Mouse (Mus musculus) granulocyte monocyte progenitor cell, adult 5-6 weeks (primary cell): ENCODE data around the gene Pth2r. TPM values are rescaled to one million over a fixed set of nuclear protein-coding genes. Genes with fewer than 3 reads are reported as not detected.
A peak's percentile ranks its signal among the peaks of the same experiment; 100 is the strongest.

ENCODE experiments used
- ATAC-seq: replicated peaks from 2 replicates; pipeline ENCODE4 v1.8.0; 2016; ENCODE audit warnings: mild to moderate bottlenecking, moderate TSS enrichment, inconsistent platforms; ENCODE audit not compliant: poor library complexity, severe bottlenecking
- total RNA-seq, 2 experiments: library from RNA; stranded (forward) in 1 of 2; stranded (reverse) in 1 of 2; fragments of 200-712, 200-1000 nt in 1 of 2; fragments of >200 nt in 1 of 2; fragmentation: Nextera tagmentation in 1 of 2; gene quantifications; 2 replicates each; pipeline ENCODE4 v1.2.3; 2014 to 2017

The Pth2r gene
- not detected in 2 replicates for total RNA-seq (2014; fragmentation: Nextera tagmentation)
- not detected in 2 replicates for total RNA-seq (2017)

DNA sequence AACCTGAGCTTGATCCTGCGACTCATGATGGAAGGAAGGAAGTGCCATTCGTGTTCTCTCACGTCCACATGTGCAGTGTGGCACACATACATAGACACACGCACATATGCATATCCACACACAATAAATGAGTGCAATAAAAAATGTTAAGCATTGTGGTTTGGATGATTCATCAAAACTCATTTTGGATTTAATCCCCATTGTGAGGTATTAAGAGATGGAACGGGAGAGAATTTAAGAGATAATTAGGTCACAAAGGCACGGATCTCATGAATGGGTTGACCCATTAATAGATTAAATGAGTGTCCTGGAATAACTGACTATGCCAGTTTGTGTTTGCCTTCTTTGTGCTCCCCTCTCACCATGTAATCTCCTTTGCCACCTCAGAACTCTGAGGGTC is at the start of gene Pth2r:
Gene Pth2r, plus strand, starts transcription at position 301 of the 400 bp plus-strand sequence.
- ATAC-seq, result no peak

DNA sequence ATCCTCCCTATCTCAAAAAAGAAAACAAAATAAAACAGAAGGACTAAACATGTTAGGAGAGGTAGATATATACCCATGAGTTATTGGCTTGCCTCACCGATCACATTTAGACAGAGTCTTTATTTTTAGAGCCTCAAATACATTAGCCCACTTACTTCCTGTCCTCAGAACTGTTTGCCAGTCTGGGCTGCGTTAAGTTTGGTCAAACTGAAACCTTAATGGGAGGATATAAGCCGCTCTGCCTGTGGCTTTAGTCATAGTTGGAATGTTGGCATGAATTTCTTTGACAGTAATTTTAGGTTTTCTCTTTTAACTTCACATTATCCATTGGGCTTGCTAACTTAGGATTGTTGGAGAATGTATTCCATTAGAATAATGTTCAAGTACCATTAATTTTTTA is 44.1 kb upstream of the Pth2r start:
- no peak for ATAC-seq

DNA sequence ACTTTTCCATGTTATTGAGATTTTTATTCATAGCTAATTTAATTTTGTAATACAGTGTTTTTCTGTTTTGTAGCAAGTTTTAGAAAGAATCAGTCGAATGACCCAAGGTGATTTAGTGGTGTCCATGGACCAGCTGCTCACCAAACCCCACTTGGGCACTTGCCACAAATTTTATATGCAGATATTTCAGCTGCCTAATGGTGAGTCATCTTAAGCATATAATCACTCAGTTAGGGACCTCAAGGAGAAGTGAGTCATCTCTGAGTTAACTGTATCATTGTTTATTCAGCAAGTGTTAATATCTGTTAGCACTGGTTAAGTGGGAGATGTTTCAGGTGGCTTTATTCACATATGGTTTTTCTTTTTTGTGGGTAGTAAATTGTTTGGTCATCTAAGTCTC is 36.2 kb upstream of the Pth2r start:
- ATAC-seq, result no peak

DNA sequence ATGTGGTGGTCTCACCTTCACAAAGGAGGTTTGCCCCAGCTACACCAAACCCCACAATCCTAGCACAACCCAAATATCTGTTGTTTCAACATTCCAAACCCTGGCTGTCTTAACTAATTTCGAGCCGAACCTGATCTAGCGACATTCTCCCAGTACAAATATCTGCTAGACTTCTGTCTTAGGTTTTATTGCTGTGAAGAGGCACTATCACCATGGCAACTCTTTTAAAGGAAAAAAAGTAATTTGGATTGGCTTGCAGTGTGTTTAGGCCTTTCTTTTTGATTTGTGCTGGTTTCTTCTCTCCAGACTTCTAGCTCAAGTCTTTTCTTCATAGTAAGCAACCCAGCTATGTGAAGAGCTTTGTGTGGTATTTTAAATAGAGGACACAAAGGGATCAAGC is 1.4 kb upstream of the Pth2r start:
- no peak for ATAC-seq

DNA sequence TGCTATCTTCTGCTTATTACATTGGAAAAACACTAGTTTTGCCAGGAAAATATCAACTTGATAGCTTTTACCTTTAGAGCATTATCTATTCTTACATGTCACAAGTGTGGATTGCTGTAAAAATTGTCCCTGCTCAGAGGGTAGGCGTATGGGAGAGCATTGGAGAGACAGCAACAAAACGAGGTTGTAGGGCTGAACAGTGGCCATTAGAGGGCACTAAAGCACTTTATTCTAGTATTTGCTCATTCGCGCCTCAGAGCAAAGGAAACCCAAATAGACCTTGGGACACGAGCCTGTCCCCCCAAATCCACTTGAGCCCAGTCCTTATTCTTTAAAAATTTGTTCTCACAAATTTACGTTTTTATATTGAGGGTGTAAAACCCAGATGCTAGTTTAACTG is 910 bp downstream of the Pth2r start:
- peak; percentile 89 for ATAC-seq

DNA sequence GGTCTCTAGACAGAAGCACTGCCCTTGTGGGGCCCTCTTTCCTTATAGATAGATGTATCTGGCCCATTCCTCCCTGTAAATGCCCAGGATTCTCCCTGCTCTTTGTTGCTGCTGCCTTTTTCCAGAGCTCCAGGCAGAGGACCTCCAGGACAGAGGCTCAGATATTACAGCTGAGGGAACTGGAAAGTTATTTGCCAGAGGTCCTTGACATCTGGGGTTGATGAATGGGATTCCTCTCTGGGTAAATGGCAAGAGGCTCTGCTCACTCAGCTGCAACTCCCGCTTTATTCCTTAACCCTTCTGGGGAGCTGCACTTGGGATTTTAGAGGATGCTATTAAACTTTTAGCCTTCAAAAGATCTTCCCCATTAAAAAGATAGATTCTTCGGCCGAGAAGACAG is 26.6 kb downstream of the Pth2r start:
- ATAC-seq, result no peak

DNA sequence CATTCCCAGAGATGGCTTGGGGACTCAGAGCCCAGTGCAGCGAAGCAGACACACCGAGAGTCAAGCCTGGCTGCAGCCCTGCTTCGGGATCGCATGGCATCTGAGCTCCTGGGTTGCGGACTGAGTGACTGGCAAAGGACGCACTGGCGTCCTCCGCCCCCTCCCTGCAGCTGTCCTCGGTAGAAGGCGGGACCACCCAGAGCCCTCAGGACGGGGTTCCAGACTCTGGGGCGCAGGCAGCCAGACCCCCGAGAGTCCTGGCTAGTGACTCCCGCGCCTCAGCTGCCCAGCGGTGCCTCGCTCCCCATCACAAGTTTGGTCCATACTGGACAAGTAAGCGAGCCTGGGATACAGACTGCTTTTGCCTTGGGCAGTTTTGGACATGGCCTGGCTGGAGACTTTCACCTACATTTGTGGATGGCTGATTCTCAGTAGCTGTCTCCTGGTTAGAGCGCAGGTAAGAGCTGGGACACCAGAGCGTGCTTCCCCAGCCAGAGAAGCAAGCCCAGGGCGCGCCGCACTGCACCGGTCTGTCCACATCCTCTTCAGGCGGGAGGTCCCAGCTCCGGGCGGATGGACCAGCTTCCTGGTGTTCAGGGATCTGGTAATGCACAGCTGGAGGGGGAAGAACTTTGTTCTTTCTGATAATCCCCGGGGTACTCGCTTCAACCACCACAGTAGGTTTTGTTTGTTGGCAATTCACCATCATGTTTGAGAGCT is 29.5 kb downstream of the Pth2r start:
- peak; percentile 27; the same call in 1 of the 2 replicates for ATAC-seq

DNA sequence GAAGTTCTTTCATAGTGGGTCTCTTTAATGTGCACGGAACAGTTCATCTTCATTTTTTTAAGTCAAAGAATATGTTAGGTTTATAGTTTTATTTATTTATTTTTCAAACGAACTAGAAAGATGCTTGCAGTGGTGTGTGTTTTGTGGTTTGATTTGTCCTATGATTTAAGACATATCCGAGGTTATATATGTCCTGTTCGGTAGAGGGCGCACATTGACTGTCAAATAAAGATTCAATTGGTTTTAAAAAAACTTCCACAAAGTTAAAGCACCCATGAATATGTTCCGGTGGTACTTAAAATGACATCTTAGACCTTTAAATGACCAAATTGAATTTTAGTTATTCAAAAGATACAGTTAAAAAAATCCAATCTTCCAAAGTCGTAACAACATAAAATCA is 30.3 kb downstream of the Pth2r start:
- ATAC-seq, result no peak

DNA sequence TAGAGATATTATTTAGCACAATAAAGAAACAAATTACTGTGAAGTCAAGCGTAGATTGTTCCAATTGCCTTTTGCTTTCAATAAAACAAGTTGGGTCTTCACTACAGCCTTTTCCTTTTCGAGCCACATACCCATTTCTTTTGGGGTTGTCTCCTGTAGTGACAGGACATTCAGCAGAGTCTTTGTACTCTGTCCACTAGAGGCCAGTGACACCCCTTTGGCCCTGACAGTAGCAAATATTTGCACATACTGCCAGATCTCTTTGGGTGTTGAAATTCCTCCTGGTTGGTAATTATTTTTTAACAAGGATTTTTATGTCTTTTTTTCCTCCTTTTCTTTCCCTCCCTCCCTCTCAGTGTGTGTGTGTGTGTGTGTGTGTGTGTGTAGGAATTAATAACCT is 31.0 kb downstream of the Pth2r start:
- ATAC-seq, result no peak

DNA sequence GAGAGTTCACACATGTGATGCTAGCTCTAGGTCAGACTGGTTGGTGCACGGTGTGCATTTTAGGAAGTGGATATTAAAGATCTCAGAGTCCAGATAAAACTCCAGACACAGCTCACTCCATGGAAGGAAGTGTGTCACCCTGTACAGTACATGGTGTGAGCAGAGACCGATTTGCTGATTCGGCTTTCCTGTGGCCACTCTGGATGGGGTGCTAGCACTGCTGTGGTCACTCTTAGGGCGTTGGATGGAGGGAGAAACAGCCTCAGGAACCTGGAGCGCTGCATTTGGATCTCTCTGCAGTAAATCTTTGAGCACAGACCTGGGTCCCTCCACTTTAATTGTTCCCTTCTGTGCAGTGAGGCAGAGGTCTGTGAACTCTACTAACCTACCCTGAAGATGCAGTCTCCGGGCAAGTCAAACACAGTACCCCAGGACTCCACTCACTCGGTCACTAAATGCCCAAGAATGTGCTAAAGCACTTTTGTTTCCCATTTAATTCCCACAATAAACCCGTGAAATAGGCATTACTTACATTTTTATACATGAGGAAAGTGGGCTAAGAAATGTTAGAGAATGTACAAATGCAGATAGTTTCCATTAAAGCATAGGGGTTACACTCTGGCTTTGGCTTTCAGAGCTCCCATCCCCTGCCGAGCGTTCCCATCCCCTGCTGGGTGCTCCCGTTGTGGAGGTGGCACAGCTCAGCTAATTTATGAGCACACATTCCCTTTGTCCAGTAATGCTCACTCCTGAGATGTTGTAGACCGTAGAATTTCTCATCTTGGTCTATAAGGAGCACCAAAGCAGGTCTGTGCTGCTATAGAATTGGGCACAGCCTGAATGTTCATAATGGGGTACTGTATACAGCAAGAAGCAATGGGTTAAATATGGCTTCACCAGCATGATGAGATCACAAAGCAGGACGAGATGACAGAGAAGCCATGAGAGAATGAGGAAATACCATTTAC is 32.5 kb downstream of the Pth2r start:
- no peak for ATAC-seq

DNA sequence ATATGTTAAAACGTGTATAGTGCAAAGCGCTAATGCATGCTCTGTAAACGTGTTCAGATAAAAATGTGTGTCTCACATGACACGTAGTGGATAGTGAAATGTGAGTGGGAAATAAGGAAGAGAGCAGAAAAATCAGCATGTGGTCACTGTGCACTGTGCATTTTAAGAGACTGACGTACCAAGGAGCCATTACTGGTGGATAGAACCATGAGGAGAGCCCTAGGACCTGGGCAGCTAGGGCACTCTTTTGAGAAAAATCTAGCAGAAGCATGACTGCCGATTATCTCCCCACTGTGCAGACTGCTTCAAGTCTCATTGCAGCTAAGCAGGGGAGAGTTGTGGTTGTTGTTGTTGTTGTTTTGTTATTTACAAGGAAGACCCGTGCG is 33.2 kb downstream of the Pth2r start:
- no peak for ATAC-seq

DNA sequence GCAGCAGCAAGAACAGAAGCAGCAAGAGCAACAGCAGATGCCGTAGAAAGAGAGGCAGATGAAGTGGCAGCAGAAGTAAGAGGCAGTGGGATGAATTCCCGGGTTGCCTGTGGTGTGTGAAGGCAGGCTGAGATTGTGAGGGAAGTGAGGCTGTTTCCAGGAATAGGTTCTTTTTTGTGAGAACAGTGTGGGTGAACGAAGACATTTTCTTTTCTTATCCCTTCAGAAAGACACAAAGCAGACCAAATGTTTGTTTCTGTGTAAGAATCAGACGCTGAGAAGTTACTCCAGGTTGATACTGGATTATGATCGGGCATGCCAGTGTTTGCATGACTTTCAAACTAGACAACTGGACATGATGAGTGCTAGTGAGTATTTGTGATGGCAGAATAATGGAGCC is 52.2 kb downstream of the Pth2r start:
- ATAC-seq, result no peak

DNA sequence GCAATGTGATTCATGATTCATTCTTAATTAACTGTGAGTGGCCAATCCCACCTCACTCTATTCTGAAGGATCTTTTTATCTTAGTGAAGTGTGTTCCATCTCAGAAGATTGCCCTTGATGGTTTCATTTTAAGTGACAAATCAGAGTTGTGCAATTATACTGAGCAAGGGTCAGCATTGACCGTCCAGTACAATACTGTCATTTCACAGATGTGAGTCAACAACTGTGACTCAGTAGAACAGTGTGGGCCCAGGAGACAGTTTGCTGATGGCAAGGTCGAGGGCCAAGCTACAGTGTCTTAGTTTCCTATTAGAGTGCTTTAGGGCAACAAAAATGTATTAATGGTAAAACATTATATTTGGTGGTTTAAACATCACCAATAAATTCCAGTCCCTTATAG is 55.9 kb downstream of the Pth2r start:
- no peak for ATAC-seq

DNA sequence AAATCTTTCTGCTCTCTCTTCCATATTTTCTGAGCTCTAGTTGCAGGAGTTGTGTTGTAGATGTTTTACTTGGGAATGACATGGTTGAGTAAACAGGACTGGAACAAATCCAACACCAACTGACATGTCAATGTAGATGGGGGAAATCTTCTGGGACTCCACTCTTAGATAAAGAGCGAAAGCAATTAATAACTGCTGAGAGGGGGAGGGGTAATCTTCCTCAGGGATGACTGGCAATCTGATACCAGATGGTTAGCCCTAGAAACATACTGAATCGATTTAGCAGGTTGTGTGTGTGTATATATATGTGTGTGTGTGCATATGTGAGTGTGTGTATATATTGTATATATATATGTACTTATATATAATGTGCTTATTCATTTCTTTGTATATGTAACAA is 58.4 kb downstream of the Pth2r start:
- ATAC-seq, result no peak

DNA sequence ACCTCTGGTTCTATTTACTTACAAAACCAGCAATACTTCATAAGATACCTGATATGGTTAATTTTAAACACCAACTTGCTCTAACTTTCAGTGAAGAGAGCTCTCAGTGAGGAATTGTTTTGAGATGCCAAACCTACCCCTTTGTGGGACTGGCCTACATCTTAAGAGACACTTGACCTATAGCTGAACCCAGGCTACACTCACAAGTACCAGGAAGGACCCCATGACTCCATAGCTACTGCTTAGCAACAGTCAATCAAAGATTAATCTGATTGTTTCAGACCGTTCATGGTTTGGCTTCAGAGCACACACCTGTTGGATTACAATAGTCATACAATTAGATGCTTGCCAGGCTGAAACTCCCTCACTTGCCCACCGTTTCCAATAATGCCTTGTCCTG is 71.1 kb downstream of the Pth2r start:
- no peak for ATAC-seq

DNA sequence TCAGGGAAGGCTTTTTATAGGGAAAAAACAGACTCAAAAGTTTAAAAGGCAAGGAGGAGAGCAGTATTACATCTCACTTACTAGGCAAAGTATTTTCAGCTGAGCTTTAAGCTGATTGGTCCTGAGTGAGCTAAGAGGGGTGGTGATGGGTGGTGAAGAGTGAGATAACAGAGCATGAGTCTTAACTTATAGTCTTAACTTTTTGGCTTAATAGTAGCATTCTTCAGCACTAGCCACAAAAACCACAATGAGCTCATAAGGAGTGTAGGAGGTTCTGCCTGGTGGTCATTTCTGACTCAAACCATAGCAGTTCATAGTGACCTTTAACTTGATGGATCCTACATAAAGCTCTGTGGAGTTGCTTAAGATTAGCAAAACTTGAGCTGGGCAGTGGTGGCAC is 72.3 kb downstream of the Pth2r start:
- ATAC-seq, result no peak

DNA sequence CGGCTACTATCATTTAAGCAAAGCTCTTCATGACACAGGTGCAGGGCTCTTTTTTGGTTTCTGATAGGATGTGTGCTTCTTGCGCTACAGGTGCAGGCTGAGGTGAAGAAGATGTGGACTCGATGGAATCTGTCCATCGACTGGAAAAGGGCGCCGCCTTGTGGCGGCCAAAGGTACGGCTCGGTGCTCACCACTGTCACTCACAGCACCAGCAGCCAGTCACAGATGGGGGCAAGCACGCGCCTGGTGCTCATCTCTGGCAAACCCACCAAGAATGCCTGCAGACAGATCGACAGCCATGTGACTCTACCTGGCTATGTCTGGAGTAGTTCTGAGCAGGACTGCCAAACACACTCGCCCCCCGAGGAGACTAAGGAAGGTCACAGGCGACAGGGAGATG is 106.5 kb downstream of the Pth2r start:
- ATAC-seq, result peak; percentile 75

DNA sequence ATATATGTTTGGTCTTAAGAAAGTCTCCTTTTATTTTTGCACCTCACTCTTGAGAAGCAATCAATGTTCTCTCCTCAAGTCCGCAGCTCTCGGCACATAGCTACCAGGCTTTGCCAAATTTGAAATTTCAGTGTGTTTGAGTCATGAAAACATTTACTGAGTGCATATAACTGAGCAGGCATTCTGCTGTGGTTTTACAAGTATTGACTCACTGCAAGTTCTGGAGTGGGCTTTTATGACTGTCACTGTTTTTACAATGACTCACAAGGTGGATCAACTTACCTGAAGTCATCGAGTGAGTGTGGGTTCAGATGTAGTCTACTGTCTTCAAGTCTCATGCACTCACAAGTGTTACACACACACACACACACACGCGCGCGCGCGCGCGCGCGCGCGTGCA is 107.8 kb downstream of the Pth2r start:
- no peak for ATAC-seq

DNA sequence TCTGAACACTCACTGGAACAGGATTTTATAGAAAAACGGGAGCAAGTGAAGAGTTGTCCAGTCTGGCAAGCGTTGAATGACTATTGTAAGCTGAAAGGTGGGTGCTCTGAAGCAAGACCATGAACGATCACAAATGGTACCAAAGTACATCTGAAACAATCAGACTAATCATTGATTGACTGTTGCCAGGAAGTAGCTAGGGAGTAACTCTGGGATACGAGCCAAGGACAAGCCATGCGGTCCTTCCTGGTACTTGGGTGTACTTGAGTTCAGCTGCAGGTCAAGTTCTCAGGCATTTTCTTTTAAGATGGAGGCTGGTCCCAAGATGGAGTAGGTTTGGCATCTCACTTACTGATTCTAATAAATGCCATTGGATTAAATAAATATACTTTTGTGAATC is 125.6 kb downstream of the Pth2r start:
- no peak for ATAC-seq

DNA sequence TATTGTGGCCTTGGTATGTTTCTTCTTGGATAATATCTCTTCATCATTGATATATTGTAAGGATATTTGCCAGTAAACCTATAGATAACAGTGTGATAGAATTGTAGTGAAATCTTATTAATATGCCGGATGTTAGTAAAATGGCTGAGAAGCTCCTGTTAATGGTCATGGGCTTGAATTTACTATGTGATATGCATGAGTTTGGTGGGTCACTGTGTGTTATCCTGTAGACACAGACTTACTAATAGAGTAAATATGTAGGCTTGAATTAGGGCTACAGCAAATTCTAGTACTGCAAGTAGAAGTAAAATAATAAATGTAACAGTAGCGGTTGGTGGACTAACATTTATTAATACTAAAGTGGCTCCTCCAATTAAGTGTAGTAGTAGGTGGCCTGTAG is 139.1 kb downstream of the Pth2r start:
- ATAC-seq, result no peak

DNA sequence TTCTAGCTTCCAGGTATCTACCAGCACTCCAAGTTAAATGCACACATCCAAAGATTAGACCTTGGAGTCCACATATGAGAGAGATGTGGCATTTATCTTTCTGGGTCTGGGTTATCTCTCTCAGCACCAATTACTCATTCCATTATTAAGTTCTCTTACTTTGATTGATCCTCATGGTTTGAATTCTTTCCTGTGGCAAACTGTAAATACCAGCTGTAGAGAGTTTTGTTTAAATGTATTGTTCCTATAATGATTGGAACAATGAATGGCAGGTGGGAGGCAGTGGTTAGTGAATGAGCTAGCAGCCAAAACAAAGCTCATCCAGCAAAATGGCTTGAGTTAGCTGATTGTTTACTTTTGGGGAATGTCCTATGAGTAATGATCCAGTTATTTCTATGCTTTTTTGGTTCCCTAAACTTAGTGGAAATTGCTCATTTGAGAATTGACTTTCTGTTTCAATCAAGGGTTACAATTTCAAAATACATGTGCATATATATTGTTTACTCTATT is 140.7 kb downstream of the Pth2r start:
- ATAC-seq, result no peak
